Mouse (Mus musculus) gastrocnemius, adult 18-20 months (tissue): ENCODE measurements around the gene Sipa1l2. TPM values are rescaled to one million over a fixed set of nuclear protein-coding genes. Genes with fewer than 3 reads are reported as not detected.
"Not testable (repeated sequence)": the region's sequence is repeated elsewhere in the genome, so short reads cannot be mapped to it uniquely, and the experiment has no call there.

Source experiments
- DNase-seq: peaks from one replicate; pipeline ENCODE4 v3.0.0; 2021; ENCODE audit warnings: low spot score
- total RNA-seq, 2 experiments: library from RNA; stranded (reverse); gene quantifications; 2 replicates each; pipeline ENCODE4 v1.2.3; 2021

Sipa1l2 gene
- total RNA-seq, 2 experiments from 2014 or later, result 5.1 to 7.5 TPM

GRCm38 (mm10) chr8:125539056-125540013, 30.3 kb downstream of the Sipa1l2 start:
- no peak for DNase-seq

GRCm38 (mm10) chr8:125538265-125538664, 31.3 kb downstream of the Sipa1l2 start:
- no peak for DNase-seq

- no peak for DNase-seq
Observed at GRCm38 (mm10) chr8:125533709-125534108, 35.9 kb downstream of the Sipa1l2 start.

GRCm38 (mm10) chr8:125532953-125533352, 36.7 kb downstream of the Sipa1l2 start:
- DNase-seq, result no peak

GRCm38 (mm10) chr8:125532177-125532576, 37.4 kb downstream of the Sipa1l2 start:
- no peak for DNase-seq

GRCm38 (mm10) chr8:125531640-125532039, 38.0 kb downstream of the Sipa1l2 start:
- no peak for DNase-seq

GRCm38 (mm10) chr8:125531088-125531438, 38.5 kb downstream of the Sipa1l2 start:
- no peak for DNase-seq

GRCm38 (mm10) chr8:125530187-125531087, 39.2 kb downstream of the Sipa1l2 start:
- no peak for DNase-seq

GRCm38 (mm10) chr8:125529019-125529418, 40.6 kb downstream of the Sipa1l2 start:
- DNase-seq, result no peak

GRCm38 (mm10) chr8:125527941-125528340, 41.7 kb downstream of the Sipa1l2 start:
- no peak for DNase-seq

GRCm38 (mm10) chr8:125526999-125527398, 42.6 kb downstream of the Sipa1l2 start:
- no peak for DNase-seq

GRCm38 (mm10) chr8:125526582-125526981, 43.0 kb downstream of the Sipa1l2 start:
- no peak for DNase-seq

- no peak for DNase-seq
Observed at GRCm38 (mm10) chr8:125524479-125524878, 45.1 kb downstream of the Sipa1l2 start.

GRCm38 (mm10) chr8:125523213-125523612, 46.4 kb downstream of the Sipa1l2 start:
- DNase-seq, result no peak

- no peak for DNase-seq
Observed at GRCm38 (mm10) chr8:125522151-125522550, 47.5 kb downstream of the Sipa1l2 start.

GRCm38 (mm10) chr8:125521087-125521486, 48.5 kb downstream of the Sipa1l2 start:
- no peak for DNase-seq

- DNase-seq, result not testable (repeated sequence)
Observed at GRCm38 (mm10) chr8:125520308-125520707, 49.3 kb downstream of the Sipa1l2 start.

- DNase-seq, result no peak
Observed at GRCm38 (mm10) chr8:125518951-125519350, 50.7 kb downstream of the Sipa1l2 start.

- no peak for DNase-seq
Observed at GRCm38 (mm10) chr8:125518301-125518700, 51.3 kb downstream of the Sipa1l2 start.

GRCm38 (mm10) chr8:125517397-125517796, 52.2 kb downstream of the Sipa1l2 start:
- no peak for DNase-seq

GRCm38 (mm10) chr8:125516115-125516905, 53.3 kb downstream of the Sipa1l2 start:
- no peak for DNase-seq
